Mouse (Mus musculus) limb, embryonic 11.5 days (tissue): ENCODE results near the gene Nqo1. TPM values are rescaled to one million over a fixed set of nuclear protein-coding genes. Genes with fewer than 3 reads are reported as not detected.

Experiments used
- ATAC-seq: fragments of 200-750 bp; cut with Nextera tagmentation; 2 replicates; pipeline ENCODE4 v1.8.0; 2017; ENCODE audit warnings: low read depth; ENCODE audit not compliant: insufficient number of reproducible peaks, low FRiP score, low TSS enrichment
- DNase-seq: peaks from one replicate; pipeline ENCODE4 v3.0.0-alpha.2; 2015; ENCODE audit warnings: low spot score
- H3K27ac ChIP-seq: fragments of 300-500 bp; sonication (generic); replicated peaks from 2 replicates; pipeline ENCODE4 v1.5.1; 2014; ENCODE audit warnings: low read depth, mild to moderate bottlenecking, low read length
- H3K27me3 ChIP-seq: fragments of 300-500 bp; sonication (generic); 2 replicates; pipeline ENCODE4 v1.6.1; 2014; ENCODE audit warnings: mild to moderate bottlenecking, low read length, mixed read lengths; ENCODE audit not compliant: control insufficient read depth, insufficient read depth
- H3K36me3 ChIP-seq: fragments of 300-500 bp; sonication (generic); 2 replicates; pipeline ENCODE4 v1.6.1; 2014; ENCODE audit warnings: mild to moderate bottlenecking, low read length, moderate library complexity, mixed read lengths; ENCODE audit not compliant: control insufficient read depth, insufficient read depth
- H3K4me1 ChIP-seq: fragments of 300-500 bp; sonication (generic); 2 replicates; pipeline ENCODE4 v1.6.1; 2014; ENCODE audit warnings: low read length, mixed read lengths; ENCODE audit not compliant: control insufficient read depth, insufficient read depth
- H3K4me2 ChIP-seq: fragments of 300-500 bp; sonication (generic); 2 replicates; pipeline ENCODE4 v1.6.1; 2014; ENCODE audit warnings: low read depth, mild to moderate bottlenecking, moderate library complexity; ENCODE audit not compliant: severe bottlenecking
- H3K4me3 ChIP-seq: fragments of 300-500 bp; sonication (generic); 2 replicates; pipeline ENCODE4 v1.5.1; 2014; ENCODE audit warnings: low read depth, low read length
- H3K9ac ChIP-seq: fragments of 300-500 bp; sonication (generic); 2 replicates; pipeline ENCODE4 v1.6.1; 2014; ENCODE audit warnings: mild to moderate bottlenecking, low read length
- H3K9me3 ChIP-seq: fragments of 300-500 bp; sonication (generic); 2 replicates; pipeline ENCODE4 v1.6.1; 2016; ENCODE audit warnings: low read length; ENCODE audit not compliant: control insufficient read depth
- WGBS: fragments of 180-500 bp; shearing (Covaris S2); extraction: QIAGEN DNeasy Blood & Tissue Kit; methylation state at CpG from one replicate; pipeline ENCODE4 v1.1.7; 2014; 5-methylcytosine and 5-hydroxymethylcytosine counted together
- polyA plus RNA-seq: library from polyadenylated mRNA; unstranded; fragments of >200 nt; fragmentation: Nextera tagmentation; extraction: Ambion mirVana; gene quantifications from 2 replicates; pipeline ENCODE4 v1.2.1, GENCODE M21; 2014

Gene Nqo1
- polyA plus RNA-seq, 1 experiment from 2014 or later, result 21.5 TPM

DNA sequence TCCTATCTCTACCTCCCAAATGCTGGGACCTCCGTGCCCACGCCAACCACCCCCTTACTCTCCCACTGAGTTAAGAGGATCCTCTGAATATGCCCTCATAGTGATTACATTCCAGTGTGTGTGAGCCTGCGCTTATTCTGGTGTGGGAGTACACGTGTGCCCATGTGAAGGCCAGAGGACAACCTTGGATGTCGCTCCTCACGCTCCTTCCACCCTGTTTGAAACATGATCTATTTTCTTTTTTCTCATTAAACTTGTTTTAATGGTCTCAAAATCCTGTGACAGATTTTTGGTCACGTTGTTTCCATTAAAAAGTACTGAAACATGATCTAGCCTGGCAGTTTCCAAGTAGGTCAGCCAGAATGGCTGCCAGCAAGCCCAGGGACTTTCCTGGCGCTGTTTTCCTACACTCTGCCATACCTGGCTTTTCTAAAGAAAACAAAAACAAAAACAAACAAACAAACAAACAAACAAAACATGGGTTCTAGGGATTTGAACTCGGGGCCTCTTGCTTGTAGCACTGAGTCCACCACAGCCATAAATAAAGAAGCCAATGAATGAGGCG, 6.8 kb downstream of the Nqo1 start:
- ATAC-seq, result no peak
- Histone ChIP-seq H3K27me3 (no peaks in the 10 kb centered on the region), H3K4me3 (no peak overlapping the region), H3K4me2 (no peak overlapping the region), H3K4me1 (peaks cover 14% of the 10 kb centered on the region), H3K27ac (0 out of 2 replicates have a peak overlapping the region, but pooled peaks have one; percentile 14), H3K9ac (no peak overlapping the region), H3K36me3 (no peaks in the 10 kb centered on the region), H3K9me3 (no peaks in the 10 kb centered on the region)
- 52% methylated on average over 10 of the region's 10 CpGs for WGBS
- DNase-seq, result no peak

DNA sequence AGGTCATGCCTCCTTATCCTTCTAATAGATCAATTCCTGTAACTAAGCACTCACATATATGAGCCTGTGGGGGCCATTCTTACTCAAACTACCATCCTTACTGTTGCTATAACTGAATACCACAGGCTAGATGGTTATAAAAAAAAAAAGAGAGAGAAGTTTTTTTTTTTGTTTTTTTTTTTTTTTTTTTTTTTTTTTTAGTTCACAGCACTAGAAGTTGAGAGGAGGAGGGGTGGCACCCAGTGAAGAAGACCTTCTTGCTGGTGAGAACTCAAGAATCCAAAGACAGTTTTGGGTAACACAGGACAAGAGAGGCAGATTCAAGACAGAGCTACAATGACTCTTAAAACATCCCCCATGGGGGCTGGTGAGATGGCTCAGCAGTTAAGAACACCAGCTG, 7.6 kb downstream of the Nqo1 start:
- Histone ChIP-seq H3K27ac (no peak overlapping the region), H3K27me3 (no peaks in the 10 kb centered on the region)
- no peak for ATAC-seq

DNA sequence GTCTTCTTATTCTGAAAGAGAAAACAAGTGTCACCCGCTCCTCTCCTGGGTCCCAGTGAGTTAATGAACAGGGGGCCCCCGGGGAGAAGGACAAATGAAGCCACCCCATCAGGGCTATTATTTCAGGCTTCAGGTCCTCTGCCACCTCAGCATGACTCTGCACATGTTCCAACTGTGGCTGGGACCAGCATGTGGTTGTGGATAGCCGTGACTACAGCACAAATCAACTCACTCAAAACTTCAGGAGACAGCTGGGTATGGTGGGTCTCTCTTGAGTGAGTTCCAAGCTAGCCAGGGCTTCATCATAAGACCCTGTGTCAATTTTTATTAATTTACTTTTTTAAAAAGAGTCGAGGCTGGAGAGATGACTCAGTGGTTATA, 11.9 kb downstream of the Nqo1 start:
- H3K4me3 ChIP-seq, result no peak overlapping the region
- 75% methylated on average over 4 of the region's 4 CpGs for WGBS
- no peaks in the 10 kb centered on the region for H3K36me3 ChIP-seq
- no peak for ATAC-seq
- H3K9me3 ChIP-seq, result no peaks in the 10 kb centered on the region
- H3K9ac ChIP-seq, result no peak overlapping the region
- no peak overlapping the region for H3K27ac ChIP-seq
- DNase-seq, result no peak
- H3K27me3 ChIP-seq, result no peaks in the 10 kb centered on the region
- no peak overlapping the region for H3K4me2 ChIP-seq
- H3K4me1 ChIP-seq, result peaks cover 2% of the 10 kb centered on the region; the same call in 1 of the 2 replicates

More for the DNA sequence above, 7.6 kb downstream of the Nqo1 start:
- H3K36me3 ChIP-seq, result no peaks in the 10 kb centered on the region
- H3K4me2 ChIP-seq, result no peak overlapping the region
- no peak overlapping the region for H3K9ac ChIP-seq
- DNase-seq, result no peak
- H3K9me3 ChIP-seq, result no peaks in the 10 kb centered on the region
- H3K4me1 ChIP-seq, result peaks cover 14% of the 10 kb centered on the region
- no peak overlapping the region for H3K4me3 ChIP-seq

DNA sequence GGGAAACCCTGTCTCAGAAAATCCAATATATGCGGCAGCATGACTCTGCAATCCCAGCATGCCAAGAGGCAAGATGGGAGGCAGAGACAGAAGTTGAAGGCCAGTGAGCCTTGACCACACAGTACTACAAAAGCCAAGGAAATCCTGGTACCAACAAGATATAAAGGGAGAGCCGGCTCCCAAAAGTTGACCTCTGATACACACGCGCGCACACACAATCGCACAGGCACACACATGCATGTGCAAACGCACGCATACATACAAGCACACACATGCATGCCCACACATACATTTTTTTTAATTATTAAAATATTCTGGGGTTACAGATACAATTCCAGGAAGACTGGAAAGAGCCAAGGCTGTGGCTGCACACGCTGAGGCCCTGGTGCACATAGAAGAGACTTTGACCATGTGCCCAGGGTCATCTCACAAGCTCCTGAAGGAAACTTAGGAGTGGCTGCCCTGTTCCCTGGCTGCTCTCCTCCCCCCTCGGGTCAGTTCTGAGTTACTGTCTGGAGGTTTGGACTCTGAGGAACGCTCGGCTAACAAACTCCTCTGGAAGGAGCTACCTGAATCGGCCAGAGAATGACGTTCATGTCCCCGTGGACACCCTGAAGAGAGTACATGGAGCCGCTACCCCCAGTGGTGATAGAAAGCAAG, 12.4 kb downstream of the Nqo1 start:
- no peak for ATAC-seq
- Histone ChIP-seq H3K9ac (no peak overlapping the region), H3K27me3 (no peaks in the 10 kb centered on the region), H3K4me3 (no peak overlapping the region), H3K4me1 (no peaks in the 10 kb centered on the region; the same call in 1 of the 2 replicates), H3K27ac (no peak overlapping the region), H3K9me3 (no peaks in the 10 kb centered on the region), H3K36me3 (no peaks in the 10 kb centered on the region), H3K4me2 (no peak overlapping the region)
- 91% methylated on average over 16 of the region's 16 CpGs for WGBS
- DNase-seq, result no peak

DNA sequence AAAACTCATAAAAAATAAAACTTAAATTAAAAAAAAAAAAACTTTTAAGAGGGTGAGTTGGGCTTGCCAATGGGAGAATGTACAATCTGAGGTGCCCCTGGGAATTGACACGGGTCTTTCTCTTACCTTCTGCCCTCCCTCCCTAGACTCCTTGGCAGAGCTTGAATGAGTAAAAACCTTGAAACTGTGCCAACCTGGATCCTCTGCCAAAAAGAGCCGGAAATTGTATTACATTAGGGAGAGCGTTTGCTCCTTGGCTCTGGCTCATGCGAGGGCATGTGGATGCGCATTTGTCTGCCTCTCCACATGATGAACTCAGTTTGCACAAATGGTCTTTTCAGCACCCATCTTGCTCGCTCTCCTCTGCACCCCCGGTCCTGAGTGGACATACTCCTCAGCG, 13.4 kb downstream of the Nqo1 start:
- H3K27ac ChIP-seq, result no peak overlapping the region
- H3K4me1 ChIP-seq, result no peaks in the 10 kb centered on the region; the same call in 1 of the 2 replicates
- 92% methylated on average over 8 of the region's 8 CpGs for WGBS
- H3K9ac ChIP-seq, result no peak overlapping the region
- no peak overlapping the region for H3K4me2 ChIP-seq
- H3K9me3 ChIP-seq, result no peaks in the 10 kb centered on the region
- no peak for ATAC-seq
- no peak for DNase-seq
- no peaks in the 10 kb centered on the region for H3K36me3 ChIP-seq
- H3K27me3 ChIP-seq, result no peaks in the 10 kb centered on the region
- no peak overlapping the region for H3K4me3 ChIP-seq

DNA sequence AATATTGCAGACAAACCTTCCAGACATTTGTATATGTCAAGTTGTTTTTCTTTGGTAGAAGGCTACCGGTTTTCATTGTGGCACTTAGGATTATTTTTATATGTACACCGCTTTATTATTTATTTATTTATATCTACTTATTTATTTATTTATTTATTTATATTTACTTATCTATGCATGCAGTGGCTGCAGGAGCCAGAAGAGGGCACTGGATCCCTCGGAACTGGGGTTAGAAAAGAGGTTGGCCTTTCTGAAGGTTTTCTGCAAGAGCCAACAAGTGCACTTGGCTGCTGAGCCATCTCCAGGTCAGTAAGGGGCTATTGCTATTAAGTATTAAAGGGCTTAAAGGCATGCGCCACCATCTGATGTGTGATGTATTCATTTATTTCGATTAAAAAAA, 15.1 kb downstream of the Nqo1 start:
- no peak overlapping the region for H3K4me2 ChIP-seq
- WGBS, result 58% methylated on average over 5 of the region's 5 CpGs
- ATAC-seq (no peak), DNase-seq (peak; percentile 67)
- no peak overlapping the region for H3K27ac ChIP-seq
- H3K4me3 ChIP-seq, result no peak overlapping the region
- H3K9ac ChIP-seq, result no peak overlapping the region
- no peaks in the 10 kb centered on the region for H3K36me3 ChIP-seq
- no peaks in the 10 kb centered on the region for H3K9me3 ChIP-seq
- H3K27me3 ChIP-seq, result no peaks in the 10 kb centered on the region
- no peaks in the 10 kb centered on the region; the same call in 1 of the 2 replicates for H3K4me1 ChIP-seq

DNA sequence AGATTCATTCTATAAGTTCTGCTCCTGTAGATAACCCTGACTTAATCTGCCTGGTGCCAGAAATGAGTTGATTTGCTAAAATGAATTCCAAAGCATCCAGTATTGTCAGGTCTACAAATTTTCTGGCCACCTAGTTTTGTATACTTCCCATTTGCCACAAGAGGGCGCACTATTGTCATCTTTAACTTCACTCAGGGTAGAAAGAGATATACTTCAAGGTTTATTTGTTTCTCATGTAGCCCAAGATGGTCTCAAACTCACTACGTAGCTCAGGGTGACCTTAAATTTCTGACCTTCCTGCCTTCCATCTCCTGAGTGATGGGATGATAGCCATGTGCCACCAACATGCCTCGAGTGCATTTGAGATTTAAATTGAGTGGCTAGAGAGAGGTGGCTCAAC, 16.4 kb downstream of the Nqo1 start:
- ATAC-seq (no peak), DNase-seq (peak; percentile 52)
- no peaks in the 10 kb centered on the region for H3K27me3 ChIP-seq
- no peaks in the 10 kb centered on the region for H3K9me3 ChIP-seq
- no peaks in the 10 kb centered on the region; the same call in 1 of the 2 replicates for H3K4me1 ChIP-seq
- H3K4me3 ChIP-seq, result no peak overlapping the region
- no peak overlapping the region for H3K9ac ChIP-seq
- H3K27ac ChIP-seq, result no peak overlapping the region
- WGBS, result 33% methylated on average over 3 of the region's 3 CpGs
- no peak overlapping the region for H3K4me2 ChIP-seq
- H3K36me3 ChIP-seq, result no peaks in the 10 kb centered on the region

DNA sequence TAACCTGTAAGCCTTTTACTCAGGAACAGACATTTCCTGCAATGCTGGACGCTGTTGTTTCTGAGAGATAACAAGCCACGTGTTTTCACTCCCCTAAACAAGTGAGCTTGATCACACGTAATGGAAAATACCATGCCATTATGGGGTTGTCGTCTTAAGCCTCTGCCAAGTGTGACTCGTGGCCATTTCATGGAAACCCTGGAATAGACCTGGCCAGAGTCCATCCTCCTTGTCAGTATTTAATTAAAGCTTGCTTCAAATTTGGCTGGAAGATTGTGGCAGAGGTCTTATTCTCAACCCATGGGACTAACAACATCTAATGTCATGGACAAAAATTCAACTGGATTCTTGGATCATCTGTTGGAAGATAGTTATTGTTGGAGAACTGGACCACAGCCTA, 16.8 kb downstream of the Nqo1 start:
- H3K27ac ChIP-seq, result no peak overlapping the region
- H3K4me2 ChIP-seq, result no peak overlapping the region
- no peak for ATAC-seq
- no peaks in the 10 kb centered on the region for H3K36me3 ChIP-seq
- no peaks in the 10 kb centered on the region for H3K27me3 ChIP-seq
- 58% methylated on average over 5 of the region's 5 CpGs for WGBS
- H3K9ac ChIP-seq, result no peak overlapping the region
- DNase-seq, result no peak
- no peaks in the 10 kb centered on the region for H3K9me3 ChIP-seq
- no peaks in the 10 kb centered on the region; the same call in 1 of the 2 replicates for H3K4me1 ChIP-seq
- H3K4me3 ChIP-seq, result no peak overlapping the region
